Mouse (Mus musculus): ENCODE data around the gene Rad18. TPM values are rescaled to one million over a fixed set of nuclear protein-coding genes. Genes with fewer than 3 reads are reported as not detected.
A peak's percentile ranks its signal among the peaks of the same experiment; 100 is the strongest.

Gene Rad18
- total and polyA plus RNA-seq, 3 experiments, result 21.1 to 37.7 (median 37.1) TPM

GRCm38 (mm10) chr6:112720409-112721080 lies 24.1 kb upstream of the Rad18 start:
- dilution Hi-C loops (cut with MboI; ENCODE audit: extremely low pct_ligation_motif_present, extremely low pct_unique_long_range_greater_than_20kb, low sequenced_read_pairs), result no loop called here
- H3K4me2 ChIP-seq (ENCODE audit: insufficient read depth, low read depth, poor library complexity, severe bottlenecking), result no peak overlapping the region
- no peaks in the 10 kb centered on the region for H3K79me2 ChIP-seq (replicated peaks; ENCODE audit: control insufficient read depth, extremely low read depth, insufficient read depth, poor library complexity, severe bottlenecking)
- peaks cover 0 to 10% of the 10 kb centered on the region in 2 experiments; a peak in 2 of 4 replicates for H3K4me1 ChIP-seq (ENCODE audit: control insufficient read depth in 1 of 2, insufficient read depth in 2 of 2)
- H3K4me3 ChIP-seq (replicated peaks in 1 of 3; ENCODE audit: low read depth in 2 of 3, low read length in 2 of 3, poor library complexity in 1 of 3), result no peak overlapping the region
- no peak for DNase-seq (ENCODE audit: extremely low read depth)
- H3K27me3 ChIP-seq (replicated peaks), result no peaks in the 10 kb centered on the region
- H3K9ac ChIP-seq (ENCODE audit: insufficient read depth, low read depth), result no peak overlapping the region
- TF ChIP-seq JUN (IDR thresholded peaks at IDR 0.05; ENCODE audit: insufficient read depth, low read depth, low read length), result no peak
- no peak for TF ChIP-seq POLR2A (IDR thresholded peaks at IDR 0.05; ENCODE audit: low read depth, low read length)
- no peak for TF ChIP-seq RAD21 (IDR thresholded peaks at IDR 0.05; ENCODE audit: low read depth, low read length)
- no peak for TF ChIP-seq ZC3H11A (IDR thresholded peaks at IDR 0.05; ENCODE audit: low read depth, low read length)
- TF ChIP-seq MAFK (IDR thresholded peaks at IDR 0.05; ENCODE audit: insufficient replicate concordance, low read length), result no peak
- no peak for TF ChIP-seq SIN3A (IDR thresholded peaks at IDR 0.05; ENCODE audit: low read length)
- TF ChIP-seq PAX5 (IDR thresholded peaks at IDR 0.05; ENCODE audit: low read length), result no peak
- TF ChIP-seq TBP (conservative IDR thresholded peaks at IDR 0.05; ENCODE audit: low read depth, low read length), result no peak
- TF ChIP-seq HCFC1 (IDR thresholded peaks at IDR 0.05; ENCODE audit: low read depth, low read length), result no peak
- no peak for TF ChIP-seq ZNF384 (IDR thresholded peaks at IDR 0.05; ENCODE audit: low read depth, low read length)
- TF ChIP-seq TCF12 (IDR thresholded peaks at IDR 0.05; ENCODE audit: low read depth, low read length), result no peak
- no peaks in the 10 kb centered on the region for H3K9me3 ChIP-seq (replicated peaks; ENCODE audit: low read length)
- peaks cover 0 to 9% of the 10 kb centered on the region in 2 experiments for H3K36me3 ChIP-seq (replicated peaks in 1 of 2; ENCODE audit: control insufficient read depth in 1 of 2, insufficient read depth in 1 of 2, low read length in 1 of 2)
- in situ Hi-C loops (cut with MboI; ENCODE audit: low pct_ligation_motif_present, low pct_unique_long_range_greater_than_20kb, low sequenced_read_pairs), result loop anchor here (25.0 kb wide), 1 partner anchor 592 kb away; the partner anchor contains the start of gene Brpf1
- no peak overlapping the region for H3K27ac ChIP-seq (ENCODE audit: insufficient read depth, low read depth)

- Histone ChIP-seq H3K9me3 (replicated peaks; ENCODE audit: low read length) (no peaks in the 10 kb centered on the region), H3K27ac (ENCODE audit: insufficient read depth, low read depth) (no peak overlapping the region), H3K79me2 (replicated peaks; ENCODE audit: control insufficient read depth, extremely low read depth, insufficient read depth, poor library complexity, severe bottlenecking) (no peaks in the 10 kb centered on the region), H3K27me3 (replicated peaks) (no peaks in the 10 kb centered on the region), H3K4me2 (ENCODE audit: insufficient read depth, low read depth, poor library complexity, severe bottlenecking) (no peak overlapping the region), H3K4me3 (replicated peaks in 1 of 3; ENCODE audit: low read depth in 2 of 3, low read length in 2 of 3, poor library complexity in 1 of 3) (no peak overlapping the region), H3K9ac (ENCODE audit: insufficient read depth, low read depth) (no peak overlapping the region), H3K36me3 (replicated peaks in 1 of 2; ENCODE audit: control insufficient read depth in 1 of 2, insufficient read depth in 1 of 2, low read length in 1 of 2) (peaks cover 0 to 9% of the 10 kb centered on the region in 2 experiments), H3K4me1 (ENCODE audit: control insufficient read depth in 1 of 2, insufficient read depth in 2 of 2) (peaks cover 0 to 4% of the 10 kb centered on the region in 2 experiments; a peak in 2 of 4 replicates)
- TF ChIP-seq MYC (IDR thresholded peaks at IDR 0.05; ENCODE audit: low read depth, low read length), result no peak
- dilution Hi-C loops (cut with MboI; ENCODE audit: extremely low pct_ligation_motif_present, extremely low pct_unique_long_range_greater_than_20kb, low sequenced_read_pairs), result no loop called here
- in situ Hi-C loops (cut with MboI; ENCODE audit: low pct_ligation_motif_present, low pct_unique_long_range_greater_than_20kb, low sequenced_read_pairs), result loop anchor here (5.0 to 25.0 kb wide), 2 partner anchors 232 to 592 kb away; partner anchors contain the start of gene Brpf1
- no peak for DNase-seq (ENCODE audit: extremely low read depth)
Observed at GRCm38 (mm10) chr6:112719983-112720382, 23.5 kb upstream of the Rad18 start.

GRCm38 (mm10) chr6:112717168-112717567 lies 20.7 kb upstream of the Rad18 start:
- Histone ChIP-seq H3K4me1 (ENCODE audit: control insufficient read depth in 1 of 2, insufficient read depth in 2 of 2) (peaks cover 0 to 3% of the 10 kb centered on the region in 2 experiments; a peak in 1 of 4 replicates), H3K9me3 (replicated peaks; ENCODE audit: low read length) (no peaks in the 10 kb centered on the region), H3K27me3 (replicated peaks) (no peaks in the 10 kb centered on the region), H3K79me2 (replicated peaks; ENCODE audit: control insufficient read depth, extremely low read depth, insufficient read depth, poor library complexity, severe bottlenecking) (no peaks in the 10 kb centered on the region), H3K27ac (ENCODE audit: insufficient read depth, low read depth) (no peak overlapping the region), H3K36me3 (replicated peaks in 1 of 2; ENCODE audit: control insufficient read depth in 1 of 2, insufficient read depth in 1 of 2, low read length in 1 of 2) (peaks cover 0 to 1% of the 10 kb centered on the region in 2 experiments), H3K9ac (ENCODE audit: insufficient read depth, low read depth) (no peak overlapping the region), H3K4me3 (replicated peaks in 1 of 3; ENCODE audit: low read depth in 2 of 3, low read length in 2 of 3, poor library complexity in 1 of 3) (no peak overlapping the region), H3K4me2 (ENCODE audit: insufficient read depth, low read depth, poor library complexity, severe bottlenecking) (no peak overlapping the region)
- in situ Hi-C loops (cut with MboI; ENCODE audit: low pct_ligation_motif_present, low pct_unique_long_range_greater_than_20kb, low sequenced_read_pairs), result loop anchor here (5.0 to 25.0 kb wide), 2 partner anchors 235 to 595 kb away; partner anchors contain the start of gene Brpf1
- dilution Hi-C loops (cut with MboI; ENCODE audit: extremely low pct_ligation_motif_present, extremely low pct_unique_long_range_greater_than_20kb, low sequenced_read_pairs), result no loop called here
- peak; percentile 54 for DNase-seq (ENCODE audit: extremely low read depth)
- TF ChIP-seq SMC3 (IDR thresholded peaks at IDR 0.05; ENCODE audit: low read depth, low read length), result peak; percentile 96
- no peak for TF ChIP-seq JUND (conservative IDR thresholded peaks at IDR 0.05; ENCODE audit: low read depth, low read length)
- TF ChIP-seq MAFK (IDR thresholded peaks at IDR 0.05; ENCODE audit: insufficient replicate concordance, low read length), result no peak
- TF ChIP-seq USF1 (IDR thresholded peaks at IDR 0.05; ENCODE audit: low read depth, low read length), result no peak
- TF ChIP-seq RCOR1 (conservative IDR thresholded peaks at IDR 0.05; ENCODE audit: low read depth, low read length), result no peak
- peak; percentile 25; the same call in 1 of the 2 replicates for TF ChIP-seq MYC (IDR thresholded peaks at IDR 0.05; ENCODE audit: low read depth, low read length)
- peak; percentile 11 to 86; a peak in 2 of 4 replicates for TF ChIP-seq CTCF (conservative IDR thresholded peaks at IDR 0.05 in 1 of 2, IDR thresholded peaks at IDR 0.05 in 1 of 2; ENCODE audit: low read depth in 2 of 2, low read length in 2 of 2)
- TF ChIP-seq ZKSCAN1 (IDR thresholded peaks at IDR 0.05; ENCODE audit: borderline replicate concordance, low read depth, low read length), result no peak
- no peak for TF ChIP-seq GABPA (IDR thresholded peaks at IDR 0.05; ENCODE audit: insufficient replicate concordance, low read depth, low read length)
- TF ChIP-seq USF2 (conservative IDR thresholded peaks at IDR 0.05; ENCODE audit: low read depth, low read length), result no peak
- TF ChIP-seq CHD1 (IDR thresholded peaks at IDR 0.05; ENCODE audit: low read depth, low read length), result no peak
- TF ChIP-seq POLR2AphosphoS2 (IDR thresholded peaks at IDR 0.05; ENCODE audit: low read depth, low read length), result no peak
- TF ChIP-seq NRF1 (IDR thresholded peaks at IDR 0.05; ENCODE audit: low read depth, low read length), result no peak
- 0 out of 2 replicates have a peak, but pooled peaks have one; percentile 27 for TF ChIP-seq IRF4 (IDR thresholded peaks at IDR 0.05; ENCODE audit: low read depth, low read length)
- no peak for TF ChIP-seq MEF2A (IDR thresholded peaks at IDR 0.05; ENCODE audit: borderline replicate concordance, low read depth, low read length)
